Comparison of ENCODE assay signal across 30 mouse cellular contexts in the genomic region with DNA sequence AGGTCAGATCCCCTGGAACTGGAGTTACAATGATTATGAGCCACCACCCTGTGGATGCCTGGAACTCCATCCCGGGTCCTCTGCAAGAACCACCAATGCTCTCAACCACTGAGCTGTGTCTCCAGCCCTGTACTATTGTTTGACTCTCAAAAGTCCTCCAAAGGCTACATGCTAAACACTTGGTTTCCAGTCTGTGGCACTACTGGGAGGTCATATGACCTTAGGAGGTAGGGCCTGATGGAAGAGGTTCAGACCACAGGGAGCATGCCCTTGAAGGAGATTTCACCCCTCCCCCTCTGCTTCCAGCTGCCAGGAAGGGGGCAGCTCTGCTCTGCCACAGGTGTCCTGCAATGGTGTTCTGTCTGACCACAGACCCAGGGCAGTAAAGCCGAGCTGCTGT. TPM values are rescaled to one million over a fixed set of nuclear protein-coding genes. Genes with fewer than 3 reads are reported as not detected.
A peak's percentile ranks its signal among the peaks of the same experiment; 100 is the strongest.
DNase-seq lines count a peak whose midpoint lies in the region; ATAC-seq and TF ChIP-seq lines count a peak whose summit lies in the region.
"Not testable (repeated sequence)": the region's sequence is repeated elsewhere in the genome, so short reads cannot be mapped to it uniquely, and the experiment has no call there.
"Had no signal": no experiment of that assay in that cellular context is flagged by ENCODE, and none has a peak within 500 bp of the region (broad histone marks: within the 10 kb centered on the region; RNA-seq: fewer than 3 reads in every experiment).

No protein-coding gene starts in this region.

- not testable (repeated sequence) for H3K27me3 ChIP-seq in MEL (ENCODE audit: control insufficient read depth in 1 of 2, insufficient read depth in 2 of 2, low read length in 2 of 2); kidney, postnatal 0 days (ENCODE audit: insufficient read depth, low read length)
- peaks cover 10% of the 10 kb centered on the region for H3K27me3 ChIP-seq in liver, embryonic 15.5 days

- H3K4me3 ChIP-seq in MEL (ENCODE audit: control insufficient read depth in 1 of 2, insufficient read depth in 1 of 2, low read depth in 2 of 2, low read length in 2 of 2); kidney, postnatal 0 days (replicated peaks; ENCODE audit: low read depth, low read length); liver, embryonic 15.5 days (replicated peaks): not testable (repeated sequence)

- not testable (repeated sequence) for H3K9ac ChIP-seq in MEL (ENCODE audit: control insufficient read depth, low read depth, low read length, poor library complexity, severe bottlenecking); kidney, postnatal 0 days (ENCODE audit: low read depth, low read length); liver, embryonic 15.5 days

- not testable (repeated sequence) for H3K9me3 ChIP-seq in MEL (replicated peaks; ENCODE audit: insufficient read depth, low read length); kidney, postnatal 0 days (replicated peaks; ENCODE audit: low read length); liver, embryonic 15.5 days (replicated peaks)

- H3K4me1 ChIP-seq in MEL (ENCODE audit: control insufficient read depth in 1 of 2, insufficient read depth in 2 of 2, low read length in 2 of 2), result peaks cover 11 to 20% of the 10 kb centered on the region in 2 experiments
- not testable (repeated sequence) for H3K4me1 ChIP-seq in kidney, postnatal 0 days (replicated peaks; ENCODE audit: insufficient read depth, low read length)
- peaks cover 11% of the 10 kb centered on the region for H3K4me1 ChIP-seq in liver, embryonic 15.5 days (replicated peaks)

- peaks cover 0 to 21% of the 10 kb centered on the region in 2 experiments; a peak in 2 of 4 replicates for H3K36me3 ChIP-seq in MEL (ENCODE audit: control insufficient read depth in 1 of 2, insufficient read depth in 2 of 2, low read length in 2 of 2)
- not testable (repeated sequence) for H3K36me3 ChIP-seq in kidney, postnatal 0 days (ENCODE audit: insufficient read depth, low read length); liver, embryonic 15.5 days (replicated peaks)

- DNase-seq in 416B (ENCODE audit: low read depth), result peak; percentile 59
- DNase-seq in MEL (ENCODE audit: low read depth, low spot score); kidney, postnatal 0 days (ENCODE audit: low spot score): not testable (repeated sequence)
- peak; percentile 36 for DNase-seq in kidney, adult 11 months

- not testable (repeated sequence) for H3K4me2 ChIP-seq in kidney, postnatal 0 days (ENCODE audit: low read length); liver, embryonic 15.5 days

- H3K79me2 ChIP-seq in MEL (ENCODE audit: control insufficient read depth, insufficient read depth, low read length, poor library complexity), result not testable (repeated sequence)

- TF ChIP-seq POLR2A in MEL (IDR thresholded peaks at IDR 0.05; ENCODE audit: control insufficient read depth in 1 of 2, insufficient read depth in 1 of 2, low read depth in 1 of 2, low read length in 2 of 2, poor library complexity in 1 of 2), result not testable (repeated sequence)

- WGBS in kidney, postnatal 0 days, result 84% methylated on average over 2 of the region's 2 CpGs
- WGBS in liver, embryonic 15.5 days (ENCODE audit: insufficient replicate concordance), result 34% methylated on average over 2 of the region's 2 CpGs

- TF ChIP-seq RAD21 in MEL (IDR thresholded peaks at IDR 0.05; ENCODE audit: low read depth, low read length), result not testable (repeated sequence)

- ATAC-seq in granulocyte monocyte progenitor cell, adult 5-6 weeks (replicated peaks; ENCODE audit: poor library complexity, severe bottlenecking), result 0 out of 2 replicates have a peak, but pooled peaks have one; percentile 9
- 0 out of 2 replicates have a peak, but pooled peaks have one; percentile 56 for ATAC-seq in kidney, postnatal 0 days (replicated peaks; ENCODE audit: low FRiP score, low read depth)
- 0 out of 2 replicates have a peak, but pooled peaks have one; percentile 17 for ATAC-seq in liver, embryonic 15.5 days (ENCODE audit: insufficient read depth)

- H3K27ac ChIP-seq in MEL (ENCODE audit: control insufficient read depth, low read depth, low read length), result peak overlapping the region; percentile 65
- H3K27ac ChIP-seq in kidney, postnatal 0 days; liver, embryonic 15.5 days (replicated peaks): not testable (repeated sequence)

- not testable (repeated sequence) for TF ChIP-seq EP300 in MEL (IDR thresholded peaks at IDR 0.05; ENCODE audit: low read depth in 1 of 2, low read length in 2 of 2)

- not testable (repeated sequence) for TF ChIP-seq CTCF in MEL (IDR thresholded peaks at IDR 0.05 in 2 of 3, conservative IDR thresholded peaks at IDR 0.05 in 1 of 3; ENCODE audit: control insufficient read depth in 1 of 3, insufficient read depth in 1 of 3, low read depth in 2 of 3, low read length in 3 of 3, poor library complexity in 1 of 3, severe bottlenecking in 1 of 3); kidney, postnatal 0 days (IDR thresholded peaks at IDR 0.05; ENCODE audit: low read depth)

RNA-seq across cellular contexts. Expression of gene Acot4, which starts 4.9 kb away (rescaled TPM):
- total RNA-seq in MEL (2012; rRNA removed), result 0.08 TPM in 1 of 2 replicates, not detected in the other
- under 1 TPM in 1 of 2 experiments, not detected in 1; 0.08 TPM for polyA plus RNA-seq in MEL (2012; ENCODE audit: insufficient read depth in 1 of 2, insufficient read length in 2 of 2, low read depth in 1 of 2, low replicate concordance in 2 of 2, missing spikeins in 1 of 2)
- 0.13 TPM in 1 of 2 replicates, not detected in the other for total RNA-seq in granulocyte monocyte progenitor cell, adult 5-6 weeks (2014; fragmentation: Nextera tagmentation)
- not detected in 2 replicates for total RNA-seq in granulocyte monocyte progenitor cell, adult 5-6 weeks (2017)
- polyA plus RNA-seq in kidney, postnatal 0 days (2015; fragmentation: Nextera tagmentation; extraction: Ambion mirVana), result 17.5 and 20.7 TPM in 2 replicates
- polyA plus RNA-seq in liver, embryonic 15.5 days (2015; fragmentation: Nextera tagmentation; extraction: Ambion mirVana), result 10.4 and 11.2 TPM in 2 replicates
- total RNA-seq: CH12.LX had no signal

RNA-seq across cellular contexts. Expression of gene Gm49366, which starts 5.4 kb away (rescaled TPM):
- total RNA-seq in MEL (2012; rRNA removed), result not detected in 2 replicates
- not detected for polyA plus RNA-seq in MEL (2012; ENCODE audit: insufficient read depth in 1 of 2, insufficient read length in 2 of 2, low read depth in 1 of 2, low replicate concordance in 2 of 2, missing spikeins in 1 of 2)
- not detected in 2 replicates for total RNA-seq in granulocyte monocyte progenitor cell, adult 5-6 weeks (2014; fragmentation: Nextera tagmentation)
- not detected in 2 replicates for total RNA-seq in granulocyte monocyte progenitor cell, adult 5-6 weeks (2017)
- polyA plus RNA-seq in kidney, postnatal 0 days (2015; fragmentation: Nextera tagmentation; extraction: Ambion mirVana), result not detected in 2 replicates
- polyA plus RNA-seq in liver, embryonic 15.5 days (2015; fragmentation: Nextera tagmentation; extraction: Ambion mirVana), result not detected in 2 replicates
- total RNA-seq: adrenal gland, adult 2 months; adrenal gland, postnatal 14 days; adrenal gland, postnatal 4 days; CH12.LX; gastrocnemius, adult 8-10 months; gastrocnemius, postnatal 25 days; heart, adult 2 months; heart, postnatal 25 days; hematopoietic stem cell, adult 5-6 weeks had no signal
- polyA plus RNA-seq: adrenal gland, adult 2 months; cerebellum, adult 2 months; cortical plate, adult 2 months; embryonic facial prominence, embryonic 10.5 days; embryonic facial prominence, embryonic 13.5 days; erythroblast, embryonic 14.5 days; forebrain, embryonic 12.5 days; forebrain, embryonic 15.5 days; gonadal fat pad, adult 2 months; heart, adult 2 months; heart, embryonic 10.5 days; heart, embryonic 13.5 days; heart, postnatal 0 days; hindbrain, embryonic 12.5 days; hindbrain, embryonic 15.5 days; intestine, embryonic 14.5 days; Patski had no signal

RNA-seq across cellular contexts. Expression of gene Acot3, which starts 18.6 kb away (rescaled TPM):
- not detected in 2 replicates for total RNA-seq in MEL (2012; rRNA removed)
- not detected for polyA plus RNA-seq in MEL (2012; ENCODE audit: insufficient read depth in 1 of 2, insufficient read length in 2 of 2, low read depth in 1 of 2, low replicate concordance in 2 of 2, missing spikeins in 1 of 2)
- total RNA-seq in granulocyte monocyte progenitor cell, adult 5-6 weeks (2014; fragmentation: Nextera tagmentation), result not detected in 2 replicates
- total RNA-seq in granulocyte monocyte progenitor cell, adult 5-6 weeks (2017), result not detected in 2 replicates
- polyA plus RNA-seq in kidney, postnatal 0 days (2015; fragmentation: Nextera tagmentation; extraction: Ambion mirVana), result 9.3 and 9.5 TPM in 2 replicates
- polyA plus RNA-seq in liver, embryonic 15.5 days (2015; fragmentation: Nextera tagmentation; extraction: Ambion mirVana), result 6.6 and 7.4 TPM in 2 replicates
- total RNA-seq: CH12.LX; gastrocnemius, adult 8-10 months; gastrocnemius, postnatal 25 days; hematopoietic stem cell, adult 5-6 weeks had no signal
- polyA plus RNA-seq: embryonic facial prominence, embryonic 13.5 days; gonadal fat pad, adult 2 months had no signal

RNA-seq across cellular contexts. Expression of gene Acot1, which starts 24.0 kb away (rescaled TPM):
- 1.5 and 1.9 TPM in 2 replicates for total RNA-seq in MEL (2012; rRNA removed)
- 10 to 100 TPM in 1 of 2 experiments, not detected in 1; 12.7 TPM for polyA plus RNA-seq in MEL (2012; ENCODE audit: insufficient read depth in 1 of 2, insufficient read length in 2 of 2, low read depth in 1 of 2, low replicate concordance in 2 of 2, missing spikeins in 1 of 2)
- total RNA-seq in granulocyte monocyte progenitor cell, adult 5-6 weeks (2014; fragmentation: Nextera tagmentation), result 14.7 and 16.2 TPM in 2 replicates
- 9.6 and 12.3 TPM in 2 replicates for total RNA-seq in granulocyte monocyte progenitor cell, adult 5-6 weeks (2017)
- polyA plus RNA-seq in kidney, postnatal 0 days (2015; fragmentation: Nextera tagmentation; extraction: Ambion mirVana), result 176 and 184 TPM in 2 replicates
- polyA plus RNA-seq in liver, embryonic 15.5 days (2015; fragmentation: Nextera tagmentation; extraction: Ambion mirVana), result 35.8 and 44.5 TPM in 2 replicates

RNA-seq across cellular contexts. Expression of gene Acot5, which starts 35.8 kb away (rescaled TPM):
- total RNA-seq in MEL (2012; rRNA removed), result not detected in 2 replicates
- polyA plus RNA-seq in MEL (2012; ENCODE audit: insufficient read depth in 1 of 2, insufficient read length in 2 of 2, low read depth in 1 of 2, low replicate concordance in 2 of 2, missing spikeins in 1 of 2), result not detected
- not detected in 2 replicates for total RNA-seq in granulocyte monocyte progenitor cell, adult 5-6 weeks (2014; fragmentation: Nextera tagmentation)
- not detected in 2 replicates for total RNA-seq in granulocyte monocyte progenitor cell, adult 5-6 weeks (2017)
- not detected in 2 replicates for polyA plus RNA-seq in kidney, postnatal 0 days (2015; fragmentation: Nextera tagmentation; extraction: Ambion mirVana)
- 0.06 TPM in 1 of 2 replicates, not detected in the other for polyA plus RNA-seq in liver, embryonic 15.5 days (2015; fragmentation: Nextera tagmentation; extraction: Ambion mirVana)
- total RNA-seq: CH12.LX; gastrocnemius, postnatal 25 days; heart, adult 2 months; heart, postnatal 25 days; hematopoietic stem cell, adult 5-6 weeks had no signal
- polyA plus RNA-seq: embryonic facial prominence, embryonic 10.5 days; erythroblast, embryonic 14.5 days; forebrain, embryonic 12.5 days; heart, adult 2 months; heart, embryonic 10.5 days; heart, embryonic 13.5 days; heart, postnatal 0 days; hindbrain, embryonic 12.5 days; intestine, embryonic 14.5 days had no signal

Comparison
In these comparisons a context has a peak if more than half of its experiments do, and no peak if none do; other contexts are left out.
1. RNA of gene Acot4, which starts 4.9 kb away (polyA plus RNA-seq): 17.5 to 20.7 TPM in kidney, postnatal 0 days and 10.4 to 11.2 TPM in liver, embryonic 15.5 days; 0.08 TPM in MEL; every median in the first group is over 10 times any median in the second.
2. Peak in every context shown above with its lines, with median percentiles within 50 percentile points of each other: ATAC-seq.